Mouse (Mus musculus): ENCODE data around the gene Gm2310. TPM values are rescaled to one million over a fixed set of nuclear protein-coding genes. Genes with fewer than 3 reads are reported as not detected.
"Not testable (repeated sequence)": the region's sequence is repeated elsewhere in the genome, so short reads cannot be mapped to it uniquely, and the experiment has no call there.

Gene Gm2310
- polyA plus RNA-seq (2015; fragmentation: Nextera tagmentation; extraction: Ambion mirVana), result 0.23 TPM in 1 of 2 replicates, not detected in the other

GRCm38 (mm10) chr15:8519853-8520252 is at the start of gene Gm2310:
TSS of gene Gm2310 (minus strand) at chr15:8519953.
- DNase-seq (ENCODE audit: low spot score), result not testable (repeated sequence)

GRCm38 (mm10) chr15:8568645-8569528 is 49.1 kb upstream of the Gm2310 start:
- peak; percentile 96 for DNase-seq (ENCODE audit: low spot score)

- DNase-seq (ENCODE audit: low spot score), result peak; percentile 92
Observed at GRCm38 (mm10) chr15:8568286-8568644, 48.5 kb upstream of the Gm2310 start.

- no peak for DNase-seq (ENCODE audit: low spot score)
Observed at GRCm38 (mm10) chr15:8565416-8565815, 45.7 kb upstream of the Gm2310 start.

GRCm38 (mm10) chr15:8564331-8564730 is 44.6 kb upstream of the Gm2310 start:
- DNase-seq (ENCODE audit: low spot score), result no peak

GRCm38 (mm10) chr15:8563423-8564194 is 43.9 kb upstream of the Gm2310 start:
- DNase-seq (ENCODE audit: low spot score), result no peak

GRCm38 (mm10) chr15:8562776-8563175 is 43.0 kb upstream of the Gm2310 start:
- DNase-seq (ENCODE audit: low spot score), result peak; percentile 19

- DNase-seq (ENCODE audit: low spot score), result no peak
Observed at GRCm38 (mm10) chr15:8531201-8531600, 11.4 kb upstream of the Gm2310 start.

GRCm38 (mm10) chr15:8512957-8513356 is 6.8 kb downstream of the Gm2310 start:
- no peak for DNase-seq (ENCODE audit: low spot score)

GRCm38 (mm10) chr15:8511861-8512260 is 7.9 kb downstream of the Gm2310 start:
- peak; percentile 71 for DNase-seq (ENCODE audit: low spot score)

- DNase-seq (ENCODE audit: low spot score), result no peak
Observed at GRCm38 (mm10) chr15:8502431-8502830, 17.3 kb downstream of the Gm2310 start.

- DNase-seq (ENCODE audit: low spot score), result no peak
Observed at GRCm38 (mm10) chr15:8485261-8485660, 34.5 kb downstream of the Gm2310 start.

GRCm38 (mm10) chr15:8469006-8469575 is 50.7 kb downstream of the Gm2310 start:
- no peak for DNase-seq (ENCODE audit: low spot score)

Other genes starting within 250 kb of the Gm2310 start
- gene Nipbl, start 75.5 kb downstream of the Gm2310 start, polyA plus RNA-seq (2015; fragmentation: Nextera tagmentation; extraction: Ambion mirVana), result 22.5 and 28.7 TPM in 2 replicates
- 14.5 and 18.0 TPM in 2 replicates for gene Slc1a3, start 190.8 kb upstream of the Gm2310 start, polyA plus RNA-seq (2015; fragmentation: Nextera tagmentation; extraction: Ambion mirVana)

Measured in thymus, postnatal 0 days (tissue).